Mouse (Mus musculus): ENCODE measurements at regions not wholly inside any gene's neighbourhood (a gene's known extent, or its start where the extent isn't known, plus 50 kb on each side); places are given as distances from the start of the nearest gene placed in this dataset.

GRCm38 (mm10) chr13:51227836-51228235 lies 57.0 kb downstream of the Nxnl2 start:
- Histone ChIP-seq H3K4me1 (ENCODE audit: control insufficient read depth, insufficient read depth, low read length) (0 out of 2 replicates have a peak, but pooled peaks cover 6% of the 10 kb centered on the region), H3K4me3 (ENCODE audit: low read depth, low read length) (no peak overlapping the region), H3K27me3 (ENCODE audit: control insufficient read depth, insufficient read depth, low read length) (no peaks in the 10 kb centered on the region), H3K9ac (ENCODE audit: low read length) (no peak overlapping the region), H3K36me3 (ENCODE audit: control insufficient read depth, insufficient read depth, low read length) (no peaks in the 10 kb centered on the region), H3K9me3 (ENCODE audit: control insufficient read depth, low read length) (no peaks in the 10 kb centered on the region), H3K27ac (ENCODE audit: low read depth, low read length) (no peak overlapping the region), H3K4me2 (ENCODE audit: low read depth) (no peak overlapping the region)
- DNase-seq (ENCODE audit: low spot score) (no peak), ATAC-seq (ENCODE audit: insufficient read depth, low FRiP score, low TSS enrichment) (no peak)
- WGBS: 84% methylated on average over 9 of the region's 9 CpGs

GRCm38 (mm10) chr13:51228862-51229770 lies 58.3 kb downstream of the Nxnl2 start:
- Histone ChIP-seq H3K27me3 (ENCODE audit: control insufficient read depth, insufficient read depth, low read length) (no peaks in the 10 kb centered on the region), H3K9me3 (ENCODE audit: control insufficient read depth, low read length) (no peaks in the 10 kb centered on the region), H3K4me2 (ENCODE audit: low read depth) (no peak overlapping the region), H3K27ac (ENCODE audit: low read depth, low read length) (no peak overlapping the region), H3K9ac (ENCODE audit: low read length) (no peak overlapping the region), H3K36me3 (ENCODE audit: control insufficient read depth, insufficient read depth, low read length) (no peaks in the 10 kb centered on the region), H3K4me1 (ENCODE audit: control insufficient read depth, insufficient read depth, low read length) (0 out of 2 replicates have a peak, but pooled peaks cover 6% of the 10 kb centered on the region), H3K4me3 (ENCODE audit: low read depth, low read length) (no peak overlapping the region)
- DNase-seq (ENCODE audit: low spot score) (peak; percentile 36), ATAC-seq (ENCODE audit: insufficient read depth, low FRiP score, low TSS enrichment) (peak; percentile 13; the same call in 1 of the 2 replicates)
- WGBS: 49% methylated on average over 30 of the region's 30 CpGs

GRCm38 (mm10) chr13:51229862-51230261 lies 59.0 kb downstream of the Nxnl2 start:
- Histone ChIP-seq H3K9ac (ENCODE audit: low read length) (no peak overlapping the region), H3K4me1 (ENCODE audit: control insufficient read depth, insufficient read depth, low read length) (0 out of 2 replicates have a peak, but pooled peaks cover 6% of the 10 kb centered on the region), H3K27ac (ENCODE audit: low read depth, low read length) (no peak overlapping the region), H3K4me2 (ENCODE audit: low read depth) (no peak overlapping the region), H3K4me3 (ENCODE audit: low read depth, low read length) (no peak overlapping the region), H3K27me3 (ENCODE audit: control insufficient read depth, insufficient read depth, low read length) (no peaks in the 10 kb centered on the region), H3K36me3 (ENCODE audit: control insufficient read depth, insufficient read depth, low read length) (no peaks in the 10 kb centered on the region), H3K9me3 (ENCODE audit: control insufficient read depth, low read length) (no peaks in the 10 kb centered on the region)
- DNase-seq (ENCODE audit: low spot score) (no peak), ATAC-seq (ENCODE audit: insufficient read depth, low FRiP score, low TSS enrichment) (no peak)
- WGBS: 95% methylated on average over 4 of the region's 4 CpGs

GRCm38 (mm10) chr13:51231586-51231985 lies 60.8 kb downstream of the Nxnl2 start:
- no peak for DNase-seq (ENCODE audit: low spot score)
- Histone ChIP-seq H3K9ac (ENCODE audit: low read length) (no peak overlapping the region), H3K9me3 (ENCODE audit: control insufficient read depth, low read length) (no peaks in the 10 kb centered on the region), H3K4me3 (ENCODE audit: low read depth, low read length) (no peak overlapping the region), H3K36me3 (ENCODE audit: control insufficient read depth, insufficient read depth, low read length) (no peaks in the 10 kb centered on the region), H3K4me1 (ENCODE audit: control insufficient read depth, insufficient read depth, low read length) (0 out of 2 replicates have a peak, but pooled peaks cover 6% of the 10 kb centered on the region), H3K4me2 (ENCODE audit: low read depth) (no peak overlapping the region), H3K27me3 (ENCODE audit: control insufficient read depth, insufficient read depth, low read length) (no peaks in the 10 kb centered on the region), H3K27ac (ENCODE audit: low read depth, low read length) (no peak overlapping the region)
- ATAC-seq (ENCODE audit: insufficient read depth, low FRiP score, low TSS enrichment): no peak
- whole genome bisulfite sequencing: 88% methylated on average over 4 of the region's 4 CpGs

GRCm38 (mm10) chr13:51247378-51247777 lies 76.6 kb downstream of the Nxnl2 start:
- Histone ChIP-seq H3K27ac (ENCODE audit: low read depth, low read length) (no peak overlapping the region), H3K9me3 (ENCODE audit: control insufficient read depth, low read length) (no peaks in the 10 kb centered on the region), H3K36me3 (ENCODE audit: control insufficient read depth, insufficient read depth, low read length) (no peaks in the 10 kb centered on the region), H3K4me2 (ENCODE audit: low read depth) (no peak overlapping the region), H3K4me1 (ENCODE audit: control insufficient read depth, insufficient read depth, low read length) (no peaks in the 10 kb centered on the region), H3K4me3 (ENCODE audit: low read depth, low read length) (no peak overlapping the region), H3K9ac (ENCODE audit: low read length) (no peak overlapping the region), H3K27me3 (ENCODE audit: control insufficient read depth, insufficient read depth, low read length) (no peaks in the 10 kb centered on the region)
- WGBS: 84% methylated on average over 3 of the region's 3 CpGs
- DNase-seq (ENCODE audit: low spot score) (no peak), ATAC-seq (ENCODE audit: insufficient read depth, low FRiP score, low TSS enrichment) (no peak)

GRCm38 (mm10) chr13:51253371-51253770 lies 82.5 kb downstream of the Nxnl2 start:
- Histone ChIP-seq H3K9ac (ENCODE audit: low read length) (no peak overlapping the region), H3K36me3 (ENCODE audit: control insufficient read depth, insufficient read depth, low read length) (no peaks in the 10 kb centered on the region), H3K27me3 (ENCODE audit: control insufficient read depth, insufficient read depth, low read length) (no peaks in the 10 kb centered on the region), H3K4me2 (ENCODE audit: low read depth) (no peak overlapping the region), H3K9me3 (ENCODE audit: control insufficient read depth, low read length) (no peaks in the 10 kb centered on the region), H3K4me3 (ENCODE audit: low read depth, low read length) (no peak overlapping the region), H3K4me1 (ENCODE audit: control insufficient read depth, insufficient read depth, low read length) (no peaks in the 10 kb centered on the region), H3K27ac (ENCODE audit: low read depth, low read length) (no peak overlapping the region)
- no peak for ATAC-seq (ENCODE audit: insufficient read depth, low FRiP score, low TSS enrichment)
- 95% methylated on average over 1 of the region's 1 CpGs for WGBS
- DNase-seq (ENCODE audit: low spot score): no peak

GRCm38 (mm10) chr13:51255688-51256087 lies 84.9 kb downstream of the Nxnl2 start:
- Histone ChIP-seq H3K9me3 (ENCODE audit: control insufficient read depth, low read length) (no peaks in the 10 kb centered on the region), H3K36me3 (ENCODE audit: control insufficient read depth, insufficient read depth, low read length) (no peaks in the 10 kb centered on the region), H3K4me1 (ENCODE audit: control insufficient read depth, insufficient read depth, low read length) (no peaks in the 10 kb centered on the region), H3K4me3 (ENCODE audit: low read depth, low read length) (no peak overlapping the region), H3K27ac (ENCODE audit: low read depth, low read length) (no peak overlapping the region), H3K4me2 (ENCODE audit: low read depth) (no peak overlapping the region), H3K27me3 (ENCODE audit: control insufficient read depth, insufficient read depth, low read length) (no peaks in the 10 kb centered on the region), H3K9ac (ENCODE audit: low read length) (no peak overlapping the region)
- ATAC-seq (ENCODE audit: insufficient read depth, low FRiP score, low TSS enrichment): no peak
- 92% methylated on average over 5 of the region's 5 CpGs for WGBS
- no peak for DNase-seq (ENCODE audit: low spot score)

- Histone ChIP-seq H3K9ac (ENCODE audit: low read length) (no peak overlapping the region), H3K4me2 (ENCODE audit: low read depth) (no peak overlapping the region), H3K27ac (ENCODE audit: low read depth, low read length) (peak overlapping the region; percentile 40; the same call in 1 of the 2 replicates), H3K36me3 (ENCODE audit: control insufficient read depth, insufficient read depth, low read length) (no peaks in the 10 kb centered on the region), H3K27me3 (ENCODE audit: control insufficient read depth, insufficient read depth, low read length) (no peaks in the 10 kb centered on the region), H3K4me3 (ENCODE audit: low read depth, low read length) (no peak overlapping the region), H3K4me1 (ENCODE audit: control insufficient read depth, insufficient read depth, low read length) (no peaks in the 10 kb centered on the region), H3K9me3 (ENCODE audit: control insufficient read depth, low read length) (no peaks in the 10 kb centered on the region)
- ATAC-seq (ENCODE audit: insufficient read depth, low FRiP score, low TSS enrichment): no peak
- 38% methylated on average over 13 of the region's 13 CpGs for WGBS
- DNase-seq (ENCODE audit: low spot score): peak; percentile 59
Observed at GRCm38 (mm10) chr13:51258752-51259721, 88.2 kb downstream of the Nxnl2 start.
